Mouse (Mus musculus) neural tube, embryonic 15.5 days (tissue): ENCODE results near the gene Pde4d. TPM values are rescaled to one million over a fixed set of nuclear protein-coding genes. Genes with fewer than 3 reads are reported as not detected.
A peak's percentile ranks its signal among the peaks of the same experiment; 100 is the strongest.

Experiments used
- ATAC-seq: fragments of 200-750 bp; cut with Nextera tagmentation; 2 replicates; pipeline ENCODE4 v1.8.0; 2017; ENCODE audit warnings: mild to moderate bottlenecking, moderate TSS enrichment, moderate library complexity; ENCODE audit not compliant: low FRiP score
- H3K27ac ChIP-seq: fragments of 300-500 bp; sonication (generic); replicated peaks from 2 replicates; pipeline ENCODE4 v1.5.1; 2015; ENCODE audit warnings: mild to moderate bottlenecking, inconsistent platforms
- H3K27me3 ChIP-seq: fragments of 300-500 bp; sonication (generic); replicated peaks from 2 replicates; pipeline ENCODE4 v1.6.1; 2015; ENCODE audit warnings: inconsistent platforms
- H3K36me3 ChIP-seq: fragments of 300-500 bp; sonication (generic); 2 replicates; pipeline ENCODE4 v1.6.1; 2015; ENCODE audit warnings: inconsistent platforms
- H3K4me1 ChIP-seq: fragments of 300-500 bp; sonication (generic); 2 replicates; pipeline ENCODE4 v1.6.1; 2015; ENCODE audit warnings: inconsistent platforms
- H3K4me2 ChIP-seq: fragments of 300-500 bp; sonication (generic); 2 replicates; pipeline ENCODE4 v1.6.1; 2015; ENCODE audit warnings: inconsistent platforms, mild to moderate bottlenecking, moderate library complexity
- H3K4me3 ChIP-seq: fragments of 300-500 bp; sonication (generic); replicated peaks from 2 replicates; pipeline ENCODE4 v1.5.1; 2015; ENCODE audit warnings: mild to moderate bottlenecking, inconsistent platforms
- H3K9ac ChIP-seq: fragments of 300-500 bp; sonication (generic); replicated peaks from 2 replicates; pipeline ENCODE4 v1.6.1; 2015; ENCODE audit warnings: mild to moderate bottlenecking, inconsistent platforms
- H3K9me3 ChIP-seq: fragments of 300-500 bp; sonication (generic); replicated peaks from 2 replicates; pipeline ENCODE4 v1.6.1; 2016; ENCODE audit warnings: inconsistent platforms
- WGBS: fragments of 180-500 bp; shearing (Covaris S2); methylation state at CpG from one replicate; pipeline ENCODE4 v1.1.7; 2015; ENCODE audit warnings: mixed read lengths; 5-methylcytosine and 5-hydroxymethylcytosine counted together
- polyA plus RNA-seq: library from polyadenylated mRNA; unstranded; fragments of >200 nt; fragmentation: Nextera tagmentation; extraction: Ambion mirVana; gene quantifications from 2 replicates; pipeline ENCODE4 v1.2.1, GENCODE M21; 2015

The Pde4d gene
- polyA plus RNA-seq, 1 experiment from 2014 or later, result 20.7 TPM

DNA sequence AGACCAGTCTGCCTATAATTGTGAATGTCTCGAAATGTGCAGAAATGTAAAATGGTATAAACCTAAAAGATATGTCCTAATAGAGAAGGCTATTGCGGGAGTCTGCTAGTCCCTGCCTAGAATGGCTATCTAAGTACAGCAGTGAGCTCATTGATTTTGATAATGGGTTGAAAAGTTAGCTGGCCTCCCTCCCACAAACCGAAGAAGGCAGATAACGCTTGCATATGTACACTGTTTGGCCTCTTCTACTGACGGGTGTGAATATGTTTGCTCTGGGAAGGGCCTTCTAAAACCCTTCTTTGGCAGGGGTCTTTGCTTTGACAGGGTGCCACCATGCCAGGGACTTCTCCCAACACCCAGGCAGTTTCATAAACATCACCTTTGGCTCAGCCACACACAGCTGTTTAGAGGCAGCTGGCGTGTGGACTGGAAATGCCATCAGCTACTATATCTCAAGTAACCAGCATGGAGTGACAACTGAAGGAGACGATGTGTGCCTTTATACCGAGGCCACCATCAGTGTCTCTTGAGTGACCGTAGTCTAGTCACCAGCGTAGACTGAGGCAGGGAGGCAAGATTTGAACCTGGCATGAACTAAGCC, 1216.2 kb downstream of the Pde4d start:
- H3K36me3 ChIP-seq, result no peaks in the 10 kb centered on the region
- no peaks in the 10 kb centered on the region for H3K27me3 ChIP-seq
- H3K9me3 ChIP-seq, result no peaks in the 10 kb centered on the region
- H3K4me2 ChIP-seq, result no peak overlapping the region
- 85% methylated on average over 10 of the region's 10 CpGs for WGBS
- ATAC-seq, result no peak
- peaks cover 18% of the 10 kb centered on the region for H3K4me1 ChIP-seq
- H3K9ac ChIP-seq, result no peak overlapping the region
- no peak overlapping the region for H3K27ac ChIP-seq
- H3K4me3 ChIP-seq, result no peak overlapping the region

DNA sequence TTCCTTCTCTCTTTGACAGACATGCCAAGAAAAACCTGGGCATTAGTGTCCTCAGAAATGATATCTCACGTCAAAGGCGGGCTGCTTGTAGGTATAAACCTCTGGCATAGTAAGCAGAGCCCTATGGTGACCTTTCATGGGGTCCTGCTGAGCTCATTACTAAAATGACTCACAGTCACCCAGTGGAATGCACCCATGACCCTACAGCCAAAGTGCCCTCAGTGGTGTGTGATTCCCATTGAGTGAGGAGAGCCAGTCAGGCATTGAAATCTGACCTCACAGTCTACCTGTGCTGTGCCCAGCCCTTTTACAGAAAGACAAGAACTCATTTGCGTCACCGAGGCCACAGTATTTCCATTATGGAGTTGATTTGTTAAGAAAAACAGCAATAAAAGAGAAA, 1220.2 kb downstream of the Pde4d start:
- Histone ChIP-seq H3K4me3 (no peak overlapping the region), H3K27ac (no peak overlapping the region), H3K27me3 (no peaks in the 10 kb centered on the region), H3K9me3 (no peaks in the 10 kb centered on the region), H3K4me1 (peaks cover 12% of the 10 kb centered on the region), H3K36me3 (no peaks in the 10 kb centered on the region), H3K9ac (no peak overlapping the region), H3K4me2 (no peak overlapping the region)
- no peak for ATAC-seq
- 81% methylated on average over 4 of the region's 4 CpGs for WGBS

DNA sequence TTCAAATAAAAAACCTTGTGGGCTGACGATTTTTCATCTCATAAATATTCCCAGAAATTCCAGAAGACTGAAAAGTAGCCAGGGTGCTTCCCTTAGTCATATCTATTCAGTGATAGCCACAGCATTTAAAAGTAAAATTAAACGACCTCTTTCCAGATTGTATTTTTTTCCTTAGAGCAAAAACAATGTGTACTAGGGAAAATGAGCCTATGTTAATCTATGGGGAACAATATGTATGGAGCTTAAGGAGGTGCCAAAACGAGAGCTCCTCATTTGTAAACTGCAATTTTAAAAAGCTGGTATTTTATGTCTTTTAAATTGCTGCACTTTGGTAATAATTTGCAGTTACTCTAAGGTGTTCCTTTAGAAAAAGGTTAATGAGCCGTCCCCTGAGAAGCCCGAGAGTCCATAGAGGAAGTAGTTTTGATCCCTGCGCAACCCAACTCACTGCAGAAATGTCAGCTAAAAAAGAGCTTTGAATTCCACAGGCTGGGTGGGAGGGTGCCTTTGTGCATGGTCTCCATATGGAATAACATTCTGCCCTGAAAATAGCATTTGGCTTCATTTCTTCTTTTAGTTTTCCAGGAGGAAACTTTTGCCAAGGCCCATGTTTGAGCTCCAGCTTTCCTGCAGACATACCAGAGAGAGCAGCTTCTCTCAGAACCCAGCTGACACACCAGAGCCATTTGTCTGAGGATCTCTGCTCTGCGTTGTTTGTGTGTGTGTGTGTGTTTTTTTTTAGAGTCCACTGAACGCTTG, 1222.0 kb downstream of the Pde4d start:
- H3K27ac ChIP-seq, result no peak overlapping the region
- 39% methylated on average over 8 of the region's 8 CpGs for WGBS

DNA sequence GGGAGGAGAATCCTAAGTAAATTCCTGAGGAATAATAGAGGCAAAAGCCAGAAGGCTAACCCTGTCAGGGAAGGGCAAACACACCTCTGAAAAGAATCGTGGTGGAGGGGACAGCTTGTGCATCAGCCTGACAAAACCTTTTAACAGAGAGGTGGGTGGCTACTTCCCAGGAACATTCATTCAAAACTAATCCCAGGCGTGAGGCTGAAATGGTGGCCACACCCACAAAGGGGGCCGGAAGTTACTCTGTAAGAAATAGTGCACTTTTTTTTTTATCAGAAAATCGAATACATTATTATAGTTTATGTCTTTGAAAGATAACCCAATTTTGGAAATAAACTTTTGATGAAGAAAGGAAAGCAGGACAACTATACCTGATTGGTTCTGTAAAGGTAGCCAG, 1227.3 kb downstream of the Pde4d start:
- Histone ChIP-seq H3K9me3 (no peaks in the 10 kb centered on the region), H3K36me3 (no peaks in the 10 kb centered on the region), H3K9ac (no peak overlapping the region), H3K4me1 (no peaks in the 10 kb centered on the region), H3K27ac (no peak overlapping the region), H3K27me3 (no peaks in the 10 kb centered on the region), H3K4me2 (no peak overlapping the region), H3K4me3 (no peak overlapping the region)
- 65% methylated on average over 4 of the region's 4 CpGs for WGBS
- ATAC-seq, result no peak

More for the DNA sequence above, 1222.0 kb downstream of the Pde4d start:
- Histone ChIP-seq H3K4me3 (no peak overlapping the region), H3K4me2 (no peak overlapping the region), H3K4me1 (no peaks in the 10 kb centered on the region), H3K9ac (no peak overlapping the region), H3K36me3 (no peaks in the 10 kb centered on the region), H3K9me3 (no peaks in the 10 kb centered on the region), H3K27me3 (no peaks in the 10 kb centered on the region)
- ATAC-seq, result no peak

DNA sequence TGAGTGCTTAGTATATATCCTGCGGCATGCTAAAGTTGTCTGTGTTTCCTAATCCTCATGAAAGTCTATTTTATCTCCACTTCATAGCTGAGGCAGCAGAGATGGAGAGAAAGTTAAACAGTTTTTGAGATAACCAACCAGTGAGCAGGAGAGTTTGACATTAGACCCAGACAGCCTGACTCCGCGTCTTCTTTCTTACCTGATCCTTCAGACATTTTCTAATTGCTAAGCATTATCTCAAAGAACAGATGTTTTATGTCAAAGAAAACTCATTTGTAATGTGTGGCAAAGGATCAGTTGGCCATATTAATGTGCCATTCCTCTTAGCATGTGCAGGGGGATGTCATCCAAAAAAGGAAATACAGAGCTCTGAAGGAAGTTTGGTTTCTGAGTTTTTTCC, 1227.9 kb downstream of the Pde4d start:
- Histone ChIP-seq H3K27ac (no peak overlapping the region), H3K4me2 (no peak overlapping the region), H3K4me1 (no peaks in the 10 kb centered on the region), H3K9ac (no peak overlapping the region), H3K4me3 (no peak overlapping the region), H3K27me3 (no peaks in the 10 kb centered on the region), H3K9me3 (no peaks in the 10 kb centered on the region), H3K36me3 (no peaks in the 10 kb centered on the region)
- WGBS, result 93% methylated on average over 3 of the region's 3 CpGs
- ATAC-seq, result no peak

GRCm38 (mm10) chr13:109678991-109679390, 1229.2 kb downstream of the Pde4d start:
- Histone ChIP-seq H3K4me1 (peaks cover 3% of the 10 kb centered on the region; the same call in 1 of the 2 replicates), H3K4me2 (no peak overlapping the region), H3K36me3 (no peaks in the 10 kb centered on the region), H3K27me3 (no peaks in the 10 kb centered on the region), H3K9ac (no peak overlapping the region), H3K4me3 (no peak overlapping the region), H3K9me3 (no peaks in the 10 kb centered on the region), H3K27ac (no peak overlapping the region)
- ATAC-seq, result no peak
- 93% methylated on average over 1 of the region's 1 CpGs for WGBS

DNA sequence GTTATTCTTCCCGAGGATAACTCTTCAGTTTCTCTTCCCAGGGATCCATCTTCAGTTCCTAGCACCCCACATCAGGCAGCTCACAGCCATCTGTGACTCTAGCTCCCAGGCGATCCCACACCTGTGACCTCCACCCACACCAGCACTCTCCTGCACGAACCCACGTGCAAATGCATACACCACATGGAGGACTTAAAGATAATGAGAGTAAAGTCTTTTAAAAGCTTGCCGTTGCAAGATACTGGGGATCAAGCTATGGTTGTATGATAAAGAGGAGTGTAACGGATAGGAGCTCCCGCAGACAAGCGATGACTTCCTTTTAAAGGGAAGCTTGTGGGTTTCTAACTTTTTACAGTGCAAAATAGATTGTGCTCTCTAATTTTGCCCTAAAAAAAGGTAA, 1230.5 kb downstream of the Pde4d start:
- Histone ChIP-seq H3K4me3 (no peak overlapping the region), H3K27ac (no peak overlapping the region), H3K27me3 (no peaks in the 10 kb centered on the region), H3K36me3 (no peaks in the 10 kb centered on the region), H3K4me1 (peaks cover 7% of the 10 kb centered on the region), H3K9ac (no peak overlapping the region), H3K4me2 (no peak overlapping the region), H3K9me3 (no peaks in the 10 kb centered on the region)
- no peak for ATAC-seq
- WGBS, result 91% methylated on average over 8 of the region's 8 CpGs

GRCm38 (mm10) chr13:109681699-109682293, 1232.0 kb downstream of the Pde4d start:
- H3K9me3 ChIP-seq, result no peaks in the 10 kb centered on the region
- no peak for ATAC-seq
- H3K4me1 ChIP-seq, result peaks cover 20% of the 10 kb centered on the region
- H3K4me2 ChIP-seq, result no peak overlapping the region
- no peak overlapping the region for H3K9ac ChIP-seq
- no peaks in the 10 kb centered on the region for H3K36me3 ChIP-seq
- 91% methylated on average over 4 of the region's 4 CpGs for WGBS
- H3K27me3 ChIP-seq, result no peaks in the 10 kb centered on the region
- H3K27ac ChIP-seq, result no peak overlapping the region
- H3K4me3 ChIP-seq, result no peak overlapping the region

DNA sequence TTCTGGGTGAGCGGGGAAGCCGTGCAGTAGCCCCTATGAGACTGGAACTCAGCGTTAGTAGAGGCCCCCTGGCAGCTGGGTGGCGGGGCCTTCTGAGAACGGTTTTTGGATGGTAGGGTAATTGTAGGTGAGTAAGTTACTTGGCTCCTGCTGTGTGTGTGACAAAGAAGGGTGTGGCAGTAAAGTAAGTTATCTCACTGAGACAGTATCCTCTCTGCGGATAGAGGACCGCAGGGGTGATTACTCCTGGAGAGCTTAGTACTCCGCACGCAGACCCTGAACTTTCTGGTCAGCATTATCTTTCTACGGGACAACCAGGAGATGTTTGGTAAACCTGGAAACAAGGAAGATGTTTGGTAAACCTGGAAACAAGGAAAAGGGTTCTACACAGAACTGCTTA, 1233.3 kb downstream of the Pde4d start:
- H3K36me3 ChIP-seq, result no peaks in the 10 kb centered on the region
- ATAC-seq, result no peak
- H3K4me1 ChIP-seq, result peaks cover 20% of the 10 kb centered on the region
- H3K4me3 ChIP-seq, result no peak overlapping the region
- no peaks in the 10 kb centered on the region for H3K27me3 ChIP-seq
- H3K4me2 ChIP-seq, result no peak overlapping the region
- no peaks in the 10 kb centered on the region for H3K9me3 ChIP-seq
- WGBS, result 67% methylated on average over 10 of the region's 10 CpGs
- no peak overlapping the region for H3K27ac ChIP-seq
- H3K9ac ChIP-seq, result no peak overlapping the region

DNA sequence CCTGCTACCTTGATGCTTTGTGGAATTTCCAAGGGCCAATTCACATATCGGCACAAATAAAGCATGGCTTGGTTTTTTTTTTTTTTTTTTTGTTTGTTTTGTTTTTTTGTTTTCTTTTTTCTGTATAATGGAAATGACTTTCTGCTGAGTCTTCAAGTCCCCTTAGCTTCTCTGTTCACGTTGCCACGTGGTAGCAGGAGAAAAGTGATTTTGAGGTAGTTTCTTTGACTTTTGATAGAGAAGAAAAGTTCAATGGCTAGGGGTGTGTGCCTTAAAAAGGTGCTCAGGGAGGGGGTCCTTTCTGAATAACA, 1235.2 kb downstream of the Pde4d start:
- H3K36me3 ChIP-seq, result no peaks in the 10 kb centered on the region
- ATAC-seq, result no peak
- peak overlapping the region; percentile 26; the same call in 1 of the 2 replicates for H3K9ac ChIP-seq
- peak overlapping the region; percentile 70 for H3K4me2 ChIP-seq
- H3K27me3 ChIP-seq, result no peaks in the 10 kb centered on the region
- peaks cover 20% of the 10 kb centered on the region for H3K4me1 ChIP-seq
- 19% methylated on average over 3 of the region's 3 CpGs for WGBS
- peak overlapping the region; percentile 41 for H3K4me3 ChIP-seq
- no peak overlapping the region for H3K27ac ChIP-seq
- H3K9me3 ChIP-seq, result no peaks in the 10 kb centered on the region

DNA sequence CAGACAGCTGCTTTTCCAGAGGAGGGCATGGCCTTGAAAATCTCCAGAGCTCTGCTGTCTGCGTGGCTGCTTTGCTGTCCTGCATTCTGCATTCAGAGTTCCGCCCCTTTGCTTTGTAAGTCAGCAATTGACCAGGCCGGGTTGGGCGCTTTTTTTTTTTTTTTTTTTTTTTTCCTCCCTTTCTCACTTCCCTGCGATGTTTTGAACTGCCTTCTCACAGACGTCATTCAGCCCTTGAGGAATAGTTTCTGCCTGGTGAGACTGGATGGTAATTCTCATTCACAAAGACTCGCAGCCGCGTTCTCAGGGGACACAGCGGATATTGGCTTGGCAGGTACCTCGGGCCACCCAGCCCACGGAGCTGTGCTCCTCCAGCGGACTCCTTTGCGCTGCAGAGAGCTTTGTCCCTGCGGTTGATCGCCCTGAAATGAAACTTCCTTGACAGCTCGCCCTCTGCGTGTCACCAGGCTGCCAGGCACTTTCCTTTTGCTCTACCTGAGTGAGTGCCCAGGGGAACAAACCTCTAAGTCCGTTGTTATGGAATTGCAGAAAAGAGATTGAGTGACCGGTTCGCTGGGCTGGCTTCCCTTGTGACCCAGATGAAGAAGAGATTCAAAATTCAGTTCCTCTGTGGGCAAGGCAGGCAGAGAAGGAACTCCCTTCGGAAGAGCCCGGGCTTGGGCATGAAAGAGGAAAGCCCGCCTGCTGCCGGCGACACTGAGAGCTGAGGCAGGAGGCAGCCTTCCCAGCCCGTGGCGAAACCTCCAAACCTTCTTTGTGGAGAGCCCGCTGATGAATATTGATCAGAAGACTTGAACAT, 1235.8 kb downstream of the Pde4d start:
- 1% methylated on average over 29 of the region's 29 CpGs for WGBS
- peak overlapping the region; percentile 26; the same call in 1 of the 2 replicates for H3K9ac ChIP-seq
- ATAC-seq, result peak; percentile 63

More for the DNA sequence above, 1235.8 kb downstream of the Pde4d start:
- H3K27ac ChIP-seq, result peak overlapping the region; percentile 46
- H3K36me3 ChIP-seq, result no peaks in the 10 kb centered on the region
- H3K4me1 ChIP-seq, result peaks cover 20% of the 10 kb centered on the region
- peak overlapping the region; percentile 70 for H3K4me2 ChIP-seq
- H3K9me3 ChIP-seq, result no peaks in the 10 kb centered on the region
- no peaks in the 10 kb centered on the region for H3K27me3 ChIP-seq
- H3K4me3 ChIP-seq, result peak overlapping the region; percentile 41
